Mouse (Mus musculus) fat pad, adult 2 months (tissue): ENCODE data around the gene Luc7l2.

Experiments
- DNase-seq: peaks from one replicate; pipeline ENCODE4 v3.0.0-alpha.2; 2011; ENCODE audit warnings: low read depth, low spot score; ENCODE audit errors: extremely low read depth

Luc7l2 gene

DNA sequence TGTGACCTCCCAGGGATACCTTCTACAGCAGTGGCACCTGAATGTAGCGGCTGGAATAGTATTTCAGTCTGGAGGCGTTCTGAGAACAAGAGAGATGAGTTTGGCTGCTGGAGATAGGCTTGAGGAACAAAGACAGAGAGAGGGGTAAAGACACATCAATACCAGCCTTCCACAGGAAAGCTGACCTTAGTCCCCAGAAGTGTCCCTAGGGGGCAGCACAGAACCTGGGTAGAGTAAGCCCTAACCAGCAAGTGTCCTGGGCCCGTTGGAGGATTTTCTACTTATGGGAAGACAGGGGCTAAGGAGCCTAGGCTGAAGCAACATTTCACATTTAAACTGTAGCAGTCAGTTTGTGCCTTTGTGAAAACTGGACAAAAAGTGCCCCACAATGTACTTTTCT is 98.4 kb downstream of the Luc7l2 start:
- no peak for DNase-seq

DNA sequence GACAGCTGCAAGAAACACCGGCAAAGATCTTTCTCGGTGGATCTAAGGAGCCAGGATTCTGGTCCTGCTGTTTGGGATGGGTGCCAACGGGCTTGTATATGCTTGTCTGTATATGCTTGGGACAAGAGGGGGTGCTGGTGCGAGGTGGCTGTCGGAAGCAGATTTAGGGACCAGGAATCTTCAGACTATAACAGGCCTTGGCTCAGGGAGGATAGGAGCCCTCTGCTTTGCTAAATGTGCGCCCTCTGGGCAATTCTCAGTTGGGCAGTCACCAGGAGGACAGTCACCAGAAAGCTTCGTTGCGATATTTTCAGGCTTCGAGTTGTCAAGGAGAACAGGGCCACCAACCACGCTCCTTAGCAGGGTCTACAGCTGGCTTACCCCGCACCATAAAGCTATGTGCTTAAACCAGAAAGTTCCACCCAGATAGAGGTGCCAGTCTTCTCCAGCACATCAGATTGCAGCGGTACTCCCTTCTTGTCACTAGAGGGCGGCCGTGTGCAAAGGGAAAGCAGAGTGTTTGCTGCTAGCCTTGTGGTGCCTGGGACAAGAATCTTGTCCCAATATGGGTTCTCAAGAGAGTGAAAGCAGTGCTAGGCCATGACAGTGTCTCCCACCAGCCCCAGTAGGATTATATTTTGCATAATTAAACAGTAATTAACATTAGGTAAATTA is 99.3 kb downstream of the Luc7l2 start:
- no peak for DNase-seq
